Mouse (Mus musculus): ENCODE results near the gene Meox1.

The Meox1 gene

DNA sequence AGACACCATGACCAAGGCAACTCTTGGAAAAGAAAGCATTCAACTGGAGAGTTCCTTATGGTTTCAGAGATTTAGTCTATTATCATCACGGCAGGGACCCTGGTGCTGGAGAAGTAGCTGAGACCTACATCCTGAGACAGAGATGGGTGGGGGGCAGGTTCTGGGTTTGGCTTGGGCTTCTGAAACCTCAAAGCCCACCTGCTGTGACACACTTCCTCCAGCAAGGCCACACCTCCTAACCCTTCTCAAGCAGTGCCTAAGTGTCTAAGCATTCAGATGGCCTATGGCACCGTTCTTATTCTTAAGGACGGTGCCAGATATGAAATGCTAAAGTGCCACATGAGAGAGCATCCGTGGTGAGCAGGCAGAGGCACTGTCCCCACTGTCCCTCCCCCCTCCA, 4.2 kb upstream of the Meox1 start:
- DNase-seq (ENCODE audit: low spot score in 2 of 2): no peak

DNA sequence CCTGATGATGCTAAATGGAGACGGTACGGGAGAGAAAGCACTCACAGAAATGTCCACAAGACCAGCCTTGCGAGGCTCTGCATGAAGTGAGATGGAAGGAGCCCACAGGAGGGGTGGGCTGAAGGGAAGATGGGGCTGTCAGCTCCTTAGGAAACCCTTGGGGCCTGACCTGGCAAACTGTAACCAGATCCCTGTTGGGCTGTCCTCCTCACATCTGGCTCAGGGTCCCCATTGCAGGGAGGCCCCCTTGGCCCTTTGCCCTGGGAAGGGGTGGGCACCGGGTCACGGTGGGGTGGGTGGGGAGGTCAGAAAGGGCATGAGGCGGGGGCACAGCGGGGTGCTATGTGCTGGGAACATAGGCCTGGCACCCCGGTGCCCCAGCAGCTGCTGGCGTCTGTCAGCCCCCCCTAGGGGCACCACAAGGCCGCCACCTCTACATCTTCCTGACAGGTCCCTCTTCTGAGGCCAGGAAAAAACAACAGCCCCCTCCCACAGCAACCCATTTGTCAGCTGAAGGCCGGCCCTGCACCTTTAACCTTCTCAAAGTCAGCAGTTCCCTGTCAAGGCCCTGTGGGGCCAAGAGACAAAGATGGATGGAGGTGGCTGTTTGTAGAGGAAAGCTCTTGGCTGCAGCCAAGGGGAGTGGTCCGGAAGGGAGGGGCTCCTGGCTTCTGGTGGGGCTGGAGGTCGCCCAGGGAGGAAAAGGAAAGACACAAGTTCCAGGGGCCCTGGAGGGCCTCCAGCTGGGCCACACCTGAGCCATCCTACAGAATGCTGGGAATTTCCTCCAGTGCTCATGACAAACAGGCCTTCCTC, 2.6 kb upstream of the Meox1 start:
- no peak for DNase-seq (ENCODE audit: low spot score in 2 of 2)

DNA sequence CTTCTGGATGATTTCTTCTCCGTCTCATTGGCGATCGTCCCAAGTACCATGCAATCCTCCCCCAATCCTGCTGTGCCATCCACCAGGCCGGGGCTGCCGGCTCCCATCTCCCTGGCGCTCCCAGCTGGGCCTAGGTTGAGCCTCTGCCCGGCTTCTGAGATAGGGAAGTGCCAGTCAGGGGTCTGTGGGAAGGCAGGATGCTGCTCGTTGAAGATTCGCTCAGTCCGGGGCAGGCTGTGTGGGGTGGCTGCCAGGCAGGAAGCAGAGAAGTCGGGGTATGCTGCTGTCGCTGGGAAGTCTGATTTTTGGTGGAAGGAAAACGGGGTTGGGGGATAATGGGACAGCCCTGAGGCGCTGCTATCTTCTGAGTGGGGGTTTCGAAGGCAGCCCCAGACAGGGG, 614 bp downstream of the Meox1 start:
- no peak for DNase-seq (ENCODE audit: low spot score in 2 of 2)

DNA sequence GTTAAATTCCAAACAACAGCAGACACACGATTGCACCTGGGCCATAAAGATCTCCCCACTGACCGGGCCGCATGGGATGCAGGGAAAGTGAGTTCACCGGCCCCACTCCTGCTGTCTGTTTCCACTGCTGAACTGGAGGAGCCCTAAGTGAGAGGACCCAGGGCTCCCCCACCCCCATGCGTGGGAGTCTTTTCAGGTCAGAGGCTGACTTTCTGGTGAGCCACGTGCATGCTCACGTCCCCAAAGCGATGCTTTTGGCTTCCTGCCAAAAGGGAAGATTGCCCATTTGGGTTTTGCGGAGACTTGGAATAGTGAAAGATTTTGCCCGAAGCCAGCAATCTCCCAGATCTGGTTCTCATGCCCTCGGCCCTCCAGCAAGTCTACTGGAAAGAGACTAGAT, 2.7 kb downstream of the Meox1 start:
- no peak for DNase-seq (ENCODE audit: low spot score in 2 of 2)

DNA sequence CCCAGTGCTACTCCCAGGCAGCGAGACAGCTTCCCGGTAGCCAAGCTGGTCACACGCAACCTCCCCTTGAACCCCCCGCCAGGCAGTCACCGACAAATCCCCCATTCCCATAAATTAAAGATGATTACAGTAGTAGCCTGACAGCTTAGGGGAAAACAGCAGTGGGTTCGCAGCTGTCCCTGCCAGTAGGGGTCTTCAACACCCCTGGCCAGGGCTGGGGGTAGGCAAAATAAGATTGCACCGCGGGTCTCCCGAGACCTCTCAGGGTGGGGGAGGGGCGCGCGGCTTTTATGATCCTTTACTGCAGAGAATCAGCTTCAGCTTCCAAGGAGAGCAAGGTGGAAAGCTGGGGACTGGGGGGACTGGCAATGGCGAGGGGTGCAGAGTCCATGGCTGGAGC, 4.4 kb downstream of the Meox1 start:
- DNase-seq (ENCODE audit: low spot score in 2 of 2): no peak

DNA sequence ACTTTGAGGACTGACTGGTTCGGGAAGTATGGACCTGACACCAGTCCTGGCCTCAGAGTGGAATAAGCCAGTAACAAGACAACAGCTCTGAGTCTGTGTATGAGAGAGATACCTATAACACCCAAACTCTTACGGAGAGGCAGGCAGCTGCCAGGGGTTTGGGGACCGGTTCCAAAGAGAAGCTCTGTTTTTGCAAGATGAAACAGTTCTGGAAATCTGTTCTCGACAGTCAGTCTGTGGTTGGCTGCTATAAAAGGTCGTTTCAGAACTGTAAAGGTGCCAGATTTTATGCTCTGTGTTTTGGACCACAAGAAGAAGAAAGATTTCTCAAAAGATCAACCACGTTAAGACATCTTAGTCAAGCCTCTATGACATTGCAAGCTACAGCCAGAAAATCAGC, 5.4 kb downstream of the Meox1 start:
- DNase-seq (ENCODE audit: low spot score in 2 of 2): no peak

DNA sequence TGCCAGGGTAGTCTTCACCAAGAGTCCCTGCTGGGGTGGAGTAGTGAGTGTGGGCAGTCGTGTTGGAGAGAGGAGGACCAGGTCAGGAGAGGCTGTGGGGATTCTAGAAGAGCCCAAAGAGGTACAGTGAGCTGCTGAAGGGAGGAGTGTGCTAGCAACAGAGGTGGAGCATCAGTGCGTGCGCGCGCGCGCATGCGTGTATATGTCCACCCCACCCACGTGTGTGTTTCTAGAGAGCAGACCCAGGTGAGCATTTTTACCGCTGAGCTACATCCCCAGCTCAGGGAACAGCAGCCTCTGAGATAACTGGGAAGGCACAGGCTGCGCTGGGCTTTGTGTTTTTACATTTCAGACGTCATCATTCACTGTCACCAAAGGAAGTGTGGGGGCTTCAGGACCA, 7.7 kb downstream of the Meox1 start:
- no peak for DNase-seq (ENCODE audit: low spot score in 2 of 2)

DNA sequence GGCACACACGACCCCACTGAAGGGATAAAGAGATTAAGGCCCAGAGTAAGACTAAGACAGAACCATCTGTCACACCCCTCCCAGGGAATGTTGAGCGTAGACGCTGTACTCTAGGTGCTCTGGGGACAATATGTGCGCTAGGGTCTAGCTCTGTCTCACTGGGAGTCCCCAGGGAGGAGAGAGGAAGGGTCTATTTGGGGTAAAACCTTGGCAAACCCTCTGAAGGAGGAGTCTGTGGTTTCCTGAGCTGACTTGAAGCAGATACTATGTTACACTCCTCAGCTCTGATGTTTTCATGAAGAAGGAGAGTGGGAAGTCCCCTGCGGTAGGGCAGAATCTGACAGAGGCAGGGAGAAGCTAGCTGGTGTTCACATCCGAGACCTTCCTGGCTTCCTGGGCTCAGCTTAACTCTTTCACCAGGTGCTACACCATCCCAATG, 8.3 kb downstream of the Meox1 start:
- DNase-seq (ENCODE audit: low spot score in 2 of 2): no peak

DNA sequence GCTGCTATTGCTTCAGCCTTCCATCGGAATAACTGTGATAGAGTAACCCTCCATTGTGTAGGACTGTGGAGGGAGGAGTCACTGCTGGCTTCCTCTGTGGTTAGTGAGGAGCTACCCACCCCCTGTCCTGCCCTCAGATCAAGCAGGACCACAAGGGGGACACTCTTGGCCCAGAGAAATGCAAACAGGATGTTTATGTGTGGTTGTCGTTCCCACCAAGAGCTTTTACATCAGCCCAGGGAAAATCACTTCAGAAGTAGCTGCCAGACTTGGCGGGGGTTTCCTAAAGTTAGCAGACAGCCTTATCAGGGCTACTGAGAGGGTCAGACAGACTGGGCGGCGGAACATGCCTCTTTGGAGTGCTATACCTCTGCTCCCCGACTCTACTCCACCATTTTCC, 8.9 kb downstream of the Meox1 start:
- no peak for DNase-seq (ENCODE audit: low spot score in 2 of 2)

DNA sequence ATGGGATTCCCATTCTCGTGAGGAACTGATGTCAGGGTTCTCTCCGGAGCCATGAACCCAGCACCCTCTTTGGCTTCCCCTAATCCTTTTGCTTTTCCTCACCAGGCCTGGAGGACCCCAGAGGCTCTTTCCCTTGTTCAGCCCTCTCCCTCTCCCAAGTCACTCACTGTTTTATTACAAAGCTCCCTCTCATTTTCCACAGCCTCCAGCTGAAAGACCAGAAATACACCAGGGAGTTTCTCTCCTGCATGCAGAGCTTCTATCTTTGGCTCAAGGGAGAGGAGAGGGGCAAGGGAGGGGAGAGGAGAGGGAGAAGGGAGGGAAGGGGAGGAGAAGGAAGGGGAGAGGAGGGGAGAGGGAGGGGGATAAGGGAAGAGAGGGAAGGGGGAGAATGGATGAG, 10.3 kb downstream of the Meox1 start:
- DNase-seq (ENCODE audit: low spot score in 2 of 2): no peak

DNA sequence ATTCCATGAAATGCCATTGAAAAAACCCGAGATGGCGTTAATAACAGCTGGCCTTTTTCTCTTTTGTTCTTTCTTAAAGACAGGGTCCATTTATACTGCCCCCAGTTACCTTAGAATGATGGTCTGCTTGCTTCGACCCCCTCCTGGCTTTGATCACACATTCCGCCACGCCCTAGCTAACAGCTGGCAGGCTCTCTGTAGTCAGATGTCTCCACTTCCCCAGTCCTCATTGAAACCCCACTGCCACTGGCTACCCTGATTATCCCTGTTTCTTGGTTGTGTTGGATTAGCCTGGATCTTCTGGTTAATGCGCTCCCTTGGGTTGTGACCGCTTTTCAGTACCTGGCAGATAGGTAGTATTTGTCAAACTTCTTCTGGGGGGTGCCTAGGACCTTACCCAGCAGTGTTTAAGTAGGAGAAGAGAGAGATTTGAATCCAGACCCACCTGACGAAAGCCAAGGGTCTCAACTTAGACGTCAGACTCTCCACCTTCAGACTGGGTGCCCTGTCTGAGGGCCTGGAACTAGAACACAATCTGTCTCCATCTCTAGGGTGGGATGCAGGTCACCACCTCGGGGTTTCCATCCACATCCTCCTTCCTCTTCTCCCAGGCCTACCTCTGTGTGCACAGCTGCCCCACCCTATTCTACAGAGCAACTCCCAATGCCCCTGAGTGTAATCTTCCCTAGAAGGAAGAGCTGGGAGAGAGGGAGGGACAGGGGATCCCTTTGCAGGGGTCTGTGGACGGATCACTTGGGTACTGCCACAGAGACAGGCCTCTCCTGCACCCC, 11.5 kb downstream of the Meox1 start:
- no peak for DNase-seq (ENCODE audit: low spot score in 2 of 2)

DNA sequence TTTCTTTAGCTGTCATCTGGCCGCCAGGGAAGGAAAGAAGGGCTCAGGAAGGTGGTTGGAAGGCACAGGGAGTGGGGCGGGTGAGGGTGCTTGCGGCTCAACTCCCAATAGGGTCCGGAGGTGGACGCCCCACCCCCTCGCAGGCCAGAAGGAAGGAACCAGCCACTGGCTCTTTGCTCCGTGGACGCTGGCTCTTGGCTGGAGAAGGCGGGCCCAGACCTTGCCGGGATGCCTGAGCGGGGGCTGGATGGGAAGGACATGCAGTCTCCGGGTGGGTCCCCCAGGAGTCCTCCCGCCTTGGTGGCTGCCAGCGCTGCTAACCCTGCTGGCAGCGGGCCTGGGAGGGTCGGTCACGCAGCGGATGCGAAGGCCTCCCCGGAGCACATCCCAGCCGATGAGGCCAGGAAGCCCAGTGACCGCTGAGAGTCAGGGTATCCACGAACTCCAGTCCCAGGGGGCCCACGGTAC, 12.5 kb downstream of the Meox1 start:
- DNase-seq (ENCODE audit: low spot score in 2 of 2): peak in 1 of 2 experiments; percentile 22

DNA sequence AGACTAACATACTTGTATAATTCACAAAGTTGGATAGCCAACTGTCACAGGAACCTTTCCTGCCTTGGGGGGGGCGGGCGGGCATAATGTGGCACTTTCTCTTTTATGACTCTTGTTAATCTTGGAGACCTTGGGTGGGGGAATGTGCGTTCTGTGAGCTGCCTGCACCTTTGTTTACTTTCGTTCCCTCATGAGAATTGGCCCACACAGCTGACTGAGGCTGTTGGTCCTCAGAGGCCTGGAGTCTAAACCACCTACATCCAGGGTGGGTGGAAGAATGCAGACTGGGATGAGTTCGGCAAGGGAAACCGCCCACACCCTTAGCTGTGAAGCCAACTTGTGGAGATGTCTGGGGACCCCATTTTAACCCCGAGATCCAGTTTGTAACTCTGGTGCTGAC, 13.0 kb downstream of the Meox1 start:
- no peak for DNase-seq (ENCODE audit: low spot score in 2 of 2)

DNA sequence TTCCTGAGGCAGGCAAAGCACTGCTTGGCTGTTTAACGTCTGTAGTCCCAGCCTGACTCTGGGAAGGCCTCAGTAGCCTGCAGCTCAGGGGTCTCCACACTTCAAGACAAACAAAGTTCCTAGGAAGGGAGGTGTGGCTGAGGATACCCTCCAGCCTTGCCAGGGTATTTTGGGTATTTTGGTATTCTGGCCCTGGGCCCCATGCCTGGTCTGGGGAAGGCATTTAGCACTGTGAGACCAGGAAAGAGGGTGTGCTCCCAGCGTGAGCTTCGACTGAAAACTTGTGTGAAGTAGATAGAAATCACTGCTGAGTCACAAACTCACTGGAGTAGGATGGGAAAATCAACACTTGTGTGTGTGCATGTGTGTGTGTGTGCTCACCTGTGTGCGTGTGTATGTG, 14.5 kb downstream of the Meox1 start:
- DNase-seq (ENCODE audit: low spot score in 2 of 2): no peak

DNA sequence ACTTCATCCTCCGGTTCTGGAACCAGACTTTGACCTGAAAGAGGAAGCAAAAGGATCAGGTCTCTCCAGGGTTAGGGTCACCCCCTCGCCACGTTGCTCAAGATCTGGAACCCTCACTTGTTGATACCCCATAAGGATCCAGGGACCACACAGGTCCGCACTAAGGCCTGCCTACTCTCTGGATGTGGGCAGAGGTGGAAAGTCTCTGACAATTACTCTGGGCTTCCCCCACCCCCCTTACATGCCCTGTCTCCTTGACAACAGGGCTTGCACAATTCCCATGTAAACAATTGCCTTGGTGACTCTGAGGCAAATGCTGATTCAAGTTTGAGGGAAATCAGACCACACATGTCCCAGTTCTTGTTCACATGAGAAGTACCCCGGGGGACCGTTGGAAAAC, 15.5 kb downstream of the Meox1 start:
- DNase-seq (ENCODE audit: low spot score in 2 of 2): no peak

DNA sequence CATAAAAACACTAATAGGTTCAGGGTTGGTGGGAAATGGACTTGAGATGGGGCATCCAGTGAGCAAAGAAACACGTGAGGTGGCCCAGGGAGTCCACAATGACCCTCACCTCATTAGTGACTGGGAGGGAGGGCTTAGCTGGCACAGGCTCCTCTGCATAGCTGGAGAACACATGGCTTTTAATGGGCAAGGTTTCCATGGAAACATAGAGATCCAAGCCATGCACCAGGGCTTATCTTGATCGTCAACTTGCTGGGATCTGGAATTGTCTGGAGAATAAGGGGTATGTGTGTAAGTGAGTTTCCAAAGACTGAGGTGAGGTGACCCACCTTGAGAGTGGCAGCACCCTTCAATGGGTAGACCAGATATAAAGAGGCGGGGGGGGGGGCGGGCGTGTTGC, 19.2 kb downstream of the Meox1 start:
- no peak for DNase-seq (ENCODE audit: low spot score in 2 of 2)

DNA sequence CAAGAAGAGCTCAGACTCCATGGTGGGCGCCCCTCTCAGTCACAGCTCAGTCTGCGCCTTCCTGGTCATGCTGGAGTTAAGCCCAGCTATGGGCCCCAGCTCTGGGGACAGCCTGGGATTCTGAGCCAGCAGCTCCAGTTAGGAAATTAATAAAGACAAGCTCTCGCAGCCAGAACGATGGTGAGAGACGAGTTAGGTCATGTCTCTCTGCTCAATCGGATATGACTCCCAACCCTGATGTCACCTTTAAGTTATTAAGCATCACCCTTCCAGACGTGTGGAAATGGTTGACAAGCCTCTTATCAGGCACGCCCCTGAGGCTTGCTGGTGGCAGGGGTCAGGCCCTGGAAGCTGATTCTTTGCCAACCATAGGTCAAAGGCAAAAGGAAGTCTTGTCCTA, 20.3 kb downstream of the Meox1 start:
- DNase-seq (ENCODE audit: low spot score in 2 of 2): no peak

DNA sequence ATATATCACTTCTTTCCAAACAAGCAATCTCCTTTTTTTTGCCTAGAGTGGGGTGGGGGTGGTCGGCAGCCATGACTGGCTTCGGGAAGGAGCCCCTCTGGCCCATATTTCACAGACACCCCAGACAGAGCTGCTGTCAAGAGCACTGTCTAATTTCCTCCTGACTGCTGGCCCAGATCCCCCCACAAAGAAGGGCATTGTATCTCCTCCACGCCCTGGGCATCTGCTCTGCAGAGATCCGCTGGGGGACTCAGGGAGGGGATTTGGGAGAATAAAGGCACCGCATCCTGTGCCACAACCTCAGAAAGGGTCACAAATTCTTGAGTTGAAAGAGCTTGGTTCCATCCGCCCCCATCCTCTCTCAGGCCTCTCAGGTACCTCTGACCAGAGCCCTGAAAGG, 22.7 kb downstream of the Meox1 start:
- no peak for DNase-seq (ENCODE audit: low spot score in 2 of 2)

DNA sequence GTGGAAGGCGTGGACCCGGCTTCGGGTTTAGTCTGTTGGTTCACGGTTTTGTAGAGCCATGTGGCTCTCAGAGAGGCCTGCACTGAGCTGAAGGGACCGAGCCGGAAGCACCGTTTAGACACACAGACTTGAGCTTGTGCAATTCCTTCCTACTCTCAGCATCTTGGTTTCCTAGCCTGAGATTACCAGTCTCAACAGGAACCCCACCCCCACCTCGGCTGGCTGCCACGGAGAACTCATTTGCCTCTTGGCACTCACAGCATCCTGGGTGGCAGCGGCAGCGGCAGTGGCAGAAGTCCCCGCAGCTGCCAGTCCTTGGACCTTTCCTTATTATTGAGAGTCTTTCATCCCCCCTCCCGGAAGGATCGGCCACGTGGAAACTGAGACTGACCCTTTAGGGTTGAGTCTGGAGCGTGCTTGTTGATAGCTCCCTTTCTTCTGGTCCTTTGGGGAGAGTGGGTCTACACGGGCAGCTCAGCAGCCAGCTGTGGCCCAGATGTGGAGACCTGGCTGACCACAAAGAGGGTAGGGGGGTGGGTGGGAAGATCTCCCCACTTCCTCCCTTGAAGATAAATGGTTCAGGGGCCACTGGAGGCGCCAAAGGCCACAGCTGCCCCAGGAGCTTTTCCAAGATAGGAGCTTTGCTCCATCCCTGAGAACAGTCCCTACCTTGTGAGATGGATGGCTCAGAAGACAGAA, 24.0 kb downstream of the Meox1 start:
- DNase-seq (ENCODE audit: low spot score in 2 of 2): no peak

DNA sequence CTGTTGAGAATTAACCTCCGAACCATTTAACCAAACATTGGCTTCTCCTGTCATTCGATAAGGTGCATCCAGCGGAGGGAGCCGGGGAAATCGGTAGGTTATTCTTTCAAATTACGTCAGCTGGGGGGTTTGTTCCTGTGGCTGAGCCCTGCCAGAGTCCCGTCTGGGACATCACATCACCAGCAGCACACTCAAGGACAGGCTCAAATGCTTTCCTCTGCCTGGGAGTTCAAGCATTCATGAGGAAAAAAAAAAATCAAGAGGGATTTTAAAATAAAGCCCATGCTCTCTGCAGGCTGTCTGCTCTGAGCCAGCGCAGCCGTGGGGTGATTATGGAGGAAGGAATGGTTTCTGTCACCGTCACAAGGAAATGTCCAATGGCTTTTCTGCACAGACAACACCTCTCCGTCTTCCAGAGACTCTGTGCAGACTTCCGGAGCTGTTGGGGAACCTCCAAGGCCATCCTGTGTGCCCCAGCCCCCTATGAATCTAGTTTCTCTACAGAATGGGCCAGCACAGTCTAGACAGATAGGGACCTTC, 26.6 kb downstream of the Meox1 start:
- no peak for DNase-seq (ENCODE audit: low spot score in 2 of 2)

DNA sequence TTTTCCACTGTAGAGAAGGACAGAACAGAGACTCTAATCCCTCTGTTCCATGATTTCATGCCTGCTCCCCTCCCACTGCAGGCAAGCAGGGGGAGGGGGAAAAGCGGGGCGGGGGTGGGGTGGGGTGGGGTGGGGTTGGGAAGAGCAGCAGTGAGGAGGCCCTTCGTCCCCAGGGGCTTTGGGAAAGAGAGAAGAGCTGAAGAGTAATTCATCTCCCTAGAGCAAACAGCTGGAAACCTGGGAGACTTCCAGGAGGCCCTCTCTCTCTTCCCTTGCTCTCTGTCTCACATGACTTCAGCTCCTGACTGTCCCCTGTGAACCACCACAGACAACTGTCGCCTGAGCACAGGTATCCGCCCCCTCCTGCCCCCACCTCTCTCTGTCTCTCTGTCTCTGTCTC, 35.4 kb downstream of the Meox1 start:
- no peak for DNase-seq (ENCODE audit: low spot score in 2 of 2)
